In genomic region chr3:14952169-14952729, GRCm38 (mm10) we compare ENCODE assay signal across 11 mouse cellular contexts.
"Had no signal": no experiment of that assay in that cellular context is flagged by ENCODE, and none has a peak within 500 bp of the region (broad histone marks: within the 10 kb centered on the region; RNA-seq: fewer than 3 reads in every experiment).

No protein-coding gene starts in this region.

- H3K27me3 ChIP-seq: limb, embryonic 13.5 days; megakaryocyte, embryonic 14.5 days; midbrain, embryonic 15.5 days; neural tube, embryonic 12.5 days had no signal

- H3K36me3 ChIP-seq: limb, embryonic 13.5 days; midbrain, embryonic 15.5 days; neural tube, embryonic 12.5 days had no signal

- H3K4me2 ChIP-seq: limb, embryonic 13.5 days; midbrain, embryonic 11.5 days; midbrain, embryonic 15.5 days; neural tube, embryonic 12.5 days had no signal

- ATAC-seq: midbrain, embryonic 15.5 days had no signal

- H3K9ac ChIP-seq: limb, embryonic 13.5 days; liver, embryonic 14.5 days; midbrain, embryonic 15.5 days; neural tube, embryonic 12.5 days had no signal

- H3K4me3 ChIP-seq: limb, embryonic 13.5 days; megakaryocyte, embryonic 14.5 days; midbrain, embryonic 15.5 days; neural tube, embryonic 12.5 days had no signal

- DNase-seq: kidney, postnatal 14 days; left cerebral cortex, postnatal 4 days; thymus, postnatal 4 days had no signal

- H3K4me1 ChIP-seq: midbrain, embryonic 15.5 days; neural tube, embryonic 12.5 days had no signal

- H3K9me3 ChIP-seq: limb, embryonic 13.5 days; megakaryocyte, embryonic 14.5 days; midbrain, embryonic 15.5 days; neural tube, embryonic 12.5 days had no signal

- H3K27ac ChIP-seq: limb, embryonic 13.5 days; liver, embryonic 14.5 days; macrophage; midbrain, embryonic 15.5 days; neural tube, embryonic 12.5 days; stomach, postnatal 0 days had no signal
